ENCODE assay signal across 25 mouse cellular contexts in genomic region chr13:12346837-12347236, GRCm38 (mm10). TPM values are rescaled to one million over a fixed set of nuclear protein-coding genes. Genes with fewer than 3 reads are reported as not detected.
"Had no signal": no experiment of that assay in that cellular context is flagged by ENCODE, and none has a peak within 500 bp of the region (broad histone marks: within the 10 kb centered on the region; RNA-seq: fewer than 3 reads in every experiment).

No protein-coding gene starts in this region.

- H3K27me3 ChIP-seq: kidney, embryonic 15.5 days; limb, embryonic 13.5 days; liver, embryonic 13.5 days; megakaryocyte, embryonic 14.5 days; midbrain, embryonic 12.5 days; midbrain, embryonic 15.5 days; neural tube, embryonic 13.5 days; stomach, embryonic 15.5 days had no signal

- H3K9me3 ChIP-seq: kidney, embryonic 15.5 days; limb, embryonic 10.5 days; limb, embryonic 13.5 days; liver, embryonic 13.5 days; megakaryocyte, embryonic 14.5 days; midbrain, embryonic 12.5 days; midbrain, embryonic 15.5 days; neural tube, embryonic 13.5 days; stomach, embryonic 15.5 days had no signal

- H3K4me3 ChIP-seq: kidney, embryonic 15.5 days; left cerebral cortex, adult 2 months; limb, embryonic 10.5 days; limb, embryonic 13.5 days; liver, embryonic 13.5 days; megakaryocyte, embryonic 14.5 days; midbrain, embryonic 12.5 days; midbrain, embryonic 15.5 days; myocyte; neural tube, embryonic 13.5 days; stomach, embryonic 15.5 days had no signal

- H3K4me1 ChIP-seq: kidney, embryonic 15.5 days; limb, embryonic 10.5 days; limb, embryonic 13.5 days; liver, embryonic 13.5 days; megakaryocyte, embryonic 14.5 days; midbrain, embryonic 12.5 days; midbrain, embryonic 15.5 days; neural tube, embryonic 13.5 days; stomach, embryonic 15.5 days had no signal

- H3K9ac ChIP-seq: kidney, embryonic 15.5 days; limb, embryonic 13.5 days; liver, embryonic 13.5 days; midbrain, embryonic 12.5 days; midbrain, embryonic 15.5 days; neural tube, embryonic 13.5 days; stomach, embryonic 15.5 days had no signal

- H3K4me2 ChIP-seq: kidney, embryonic 15.5 days; limb, embryonic 13.5 days; liver, embryonic 13.5 days; midbrain, embryonic 12.5 days; midbrain, embryonic 15.5 days; neural tube, embryonic 13.5 days; stomach, embryonic 15.5 days had no signal

- DNase-seq: kidney, adult 2 months; kidney, postnatal 10 days; kidney, postnatal 36 days; layer of hippocampus, postnatal 36 days; liver, embryonic 13.5 days; lung, adult 2 months; lung, postnatal 14 days; lung, postnatal 4 days; retina, postnatal 1 day; right cerebral cortex, postnatal 25 days; spleen, adult 18-20 months; thymus, adult 18-20 months; thymus, postnatal 36 days had no signal

- H3K36me3 ChIP-seq: kidney, embryonic 15.5 days; limb, embryonic 10.5 days; limb, embryonic 13.5 days; liver, embryonic 13.5 days; midbrain, embryonic 12.5 days; midbrain, embryonic 15.5 days; neural tube, embryonic 13.5 days; stomach, embryonic 15.5 days had no signal

- ATAC-seq: intestine, postnatal 0 days; midbrain, embryonic 15.5 days had no signal

- H3K27ac ChIP-seq: kidney, embryonic 15.5 days; left cerebral cortex, adult 2 months; limb, embryonic 10.5 days; limb, embryonic 13.5 days; liver, embryonic 13.5 days; midbrain, embryonic 12.5 days; midbrain, embryonic 15.5 days; neural tube, embryonic 13.5 days; stomach, embryonic 15.5 days had no signal

RNA-seq across cellular contexts. Expression of gene Actn2, which starts 6.3 kb away (rescaled TPM):
- total RNA-seq: monocyte, adult 5-6 weeks had no signal
